Mouse (Mus musculus) bone marrow, adult 2 months (tissue): Measurements from ENCODE around the gene Ankrd13b. TPM values are rescaled to one million over a fixed set of nuclear protein-coding genes. Genes with fewer than 3 reads are reported as not detected.
A peak's percentile ranks its signal among the peaks of the same experiment; 100 is the strongest.

ENCODE experiments used
- H3K27ac ChIP-seq: fragments of 200-500 bp; 2 replicates; pipeline ENCODE4 v1.5.1; 2012; ENCODE audit warnings: low read depth, mild to moderate bottlenecking, control low read depth, inconsistent platforms, low read length; ENCODE audit not compliant: control insufficient read depth, poor library complexity, insufficient read depth
- H3K4me1 ChIP-seq: fragments of 200-500 bp; 2 replicates; pipeline ENCODE4 v1.6.1; 2011; ENCODE audit warnings: low read length; ENCODE audit not compliant: control insufficient read depth, insufficient read depth
- H3K4me3 ChIP-seq: fragments of 200-500 bp; replicated peaks from 2 replicates; pipeline ENCODE3; 2011; ENCODE audit warnings: mild to moderate bottlenecking, low read depth, low read length, control low read depth; ENCODE audit not compliant: control insufficient read depth
- CTCF ChIP-seq: fragments of 200-500 bp; IDR thresholded peaks from 2 replicates; pipeline ENCODE4 v1.5.1; 2011; ENCODE audit warnings: low read length, control low read depth; ENCODE audit not compliant: control insufficient read depth, insufficient read depth
- POLR2A ChIP-seq: fragments of 200-500 bp; IDR thresholded peaks from 2 replicates; pipeline ENCODE4 v1.6.1; 2011; ENCODE audit warnings: low read depth, mild to moderate bottlenecking, control low read depth, low read length, borderline replicate concordance; ENCODE audit not compliant: control insufficient read depth
- WGBS: fragments of 180-500 bp; shearing (Covaris S2); methylation state at CpG from one replicate; pipeline ENCODE4 v1.1.7; 2018; 5-methylcytosine and 5-hydroxymethylcytosine counted together
- polyA plus RNA-seq: library from polyadenylated mRNA; stranded (reverse); fragments of >200 nt; gene quantifications from 2 replicates; pipeline ENCODE4 v1.2.4, GENCODE M21; 2011; ENCODE audit warnings: low replicate concordance; ENCODE audit not compliant: missing spikeins, insufficient read depth, insufficient read length

The Ankrd13b gene
- polyA plus RNA-seq, 1 experiment = 5.7 TPM

DNA sequence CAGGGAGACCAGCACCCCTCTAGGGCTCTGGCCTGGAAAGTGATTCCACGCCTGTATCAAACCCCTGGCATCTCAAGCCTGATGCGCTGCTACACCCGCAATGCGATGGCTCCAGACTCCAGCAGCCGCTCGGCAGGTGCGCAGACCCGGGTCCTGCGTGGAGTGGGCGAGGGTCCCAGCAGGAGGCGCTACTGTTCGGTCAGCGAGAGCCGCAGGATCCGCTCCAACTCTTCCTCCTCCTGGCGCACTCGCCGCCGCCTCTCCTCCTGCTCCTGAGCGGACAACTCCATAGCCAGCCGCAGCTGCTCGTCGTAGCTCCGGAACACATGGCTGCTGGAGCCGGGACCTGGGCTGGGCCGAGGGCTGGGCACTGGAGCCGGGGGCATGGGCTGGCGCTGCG, 18.1 kb downstream of the Ankrd13b start:
- 95% methylated on average over 29 of the region's 29 CpGs for WGBS
- H3K27ac ChIP-seq = no peak overlapping the region
- TF ChIP-seq CTCF (no peak), POLR2A (no peak)
- no peaks in the 10 kb centered on the region for H3K4me1 ChIP-seq
- no peak overlapping the region for H3K4me3 ChIP-seq

DNA sequence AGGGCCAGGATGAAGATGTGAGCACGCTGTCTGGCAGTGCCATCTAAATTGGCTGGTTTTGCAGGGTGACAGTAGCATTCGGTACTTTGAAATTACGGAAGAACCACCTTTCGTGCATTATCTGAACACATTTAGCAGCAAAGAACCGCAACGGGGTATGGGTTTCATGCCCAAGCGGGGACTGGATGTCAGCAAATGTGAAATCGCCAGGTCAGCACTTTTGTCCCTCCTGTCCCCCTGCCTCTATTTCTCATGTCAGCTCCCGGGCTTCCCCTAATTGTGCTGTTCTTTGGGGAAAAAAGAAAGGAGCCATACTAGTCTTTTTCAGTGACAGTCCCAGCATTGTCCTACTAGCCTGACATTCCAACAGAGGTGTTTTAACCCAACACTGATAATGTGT, 21.1 kb downstream of the Ankrd13b start:
- TF ChIP-seq POLR2A (no peak), CTCF (no peak)
- Histone ChIP-seq H3K27ac (no peak overlapping the region), H3K4me3 (no peak overlapping the region), H3K4me1 (no peaks in the 10 kb centered on the region)
- WGBS = 83% methylated on average over 9 of the region's 9 CpGs

DNA sequence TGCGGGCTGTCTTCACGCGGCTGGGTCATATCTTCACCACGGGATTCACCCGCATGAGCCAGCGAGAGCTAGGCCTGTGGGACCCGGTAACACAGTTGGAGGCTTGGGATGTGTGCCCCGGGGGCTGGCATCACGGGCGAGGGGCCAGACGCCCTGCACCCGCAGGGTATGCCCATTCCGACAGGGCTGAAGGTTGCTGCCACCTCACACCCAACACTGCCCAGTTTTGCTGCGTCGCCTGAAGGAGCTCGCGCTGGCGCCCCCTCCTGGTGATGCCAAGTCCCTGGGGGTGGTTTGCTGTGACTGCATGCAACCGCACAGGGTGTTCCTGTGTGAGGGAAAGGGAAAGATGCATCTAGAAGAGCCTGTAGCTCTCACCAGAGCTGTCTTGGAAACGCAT, 21.7 kb downstream of the Ankrd13b start:
- Histone ChIP-seq H3K27ac (no peak overlapping the region), H3K4me1 (no peaks in the 10 kb centered on the region), H3K4me3 (no peak overlapping the region)
- WGBS = 8% methylated on average over 20 of the region's 20 CpGs
- TF ChIP-seq POLR2A = no peak
- peak; percentile 89 for TF ChIP-seq CTCF

DNA sequence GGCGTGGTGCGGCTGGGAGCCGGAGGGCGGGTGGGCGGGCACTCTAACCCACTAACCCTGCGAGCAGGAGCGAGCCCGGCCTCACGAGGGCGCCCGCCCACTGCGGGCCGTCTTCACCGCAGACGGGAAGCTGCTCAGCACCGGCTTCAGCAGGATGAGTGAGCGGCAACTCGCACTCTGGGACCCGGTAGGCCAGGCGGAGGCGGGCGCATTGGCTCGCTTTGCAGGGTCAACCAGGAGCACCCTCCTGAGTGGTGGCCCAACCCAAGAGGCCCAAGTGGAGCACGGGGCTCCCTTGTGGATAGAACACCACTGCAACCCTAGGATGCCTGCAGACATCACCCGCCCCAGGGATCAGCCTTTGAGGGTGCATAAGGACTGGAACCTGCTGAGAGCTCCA, 22.3 kb downstream of the Ankrd13b start:
- TF ChIP-seq CTCF = peak; percentile 64
- TF ChIP-seq POLR2A = no peak
- Histone ChIP-seq H3K4me3 (no peak overlapping the region), H3K4me1 (no peaks in the 10 kb centered on the region), H3K27ac (no peak overlapping the region)
- WGBS = 4% methylated on average over 25 of the region's 25 CpGs

DNA sequence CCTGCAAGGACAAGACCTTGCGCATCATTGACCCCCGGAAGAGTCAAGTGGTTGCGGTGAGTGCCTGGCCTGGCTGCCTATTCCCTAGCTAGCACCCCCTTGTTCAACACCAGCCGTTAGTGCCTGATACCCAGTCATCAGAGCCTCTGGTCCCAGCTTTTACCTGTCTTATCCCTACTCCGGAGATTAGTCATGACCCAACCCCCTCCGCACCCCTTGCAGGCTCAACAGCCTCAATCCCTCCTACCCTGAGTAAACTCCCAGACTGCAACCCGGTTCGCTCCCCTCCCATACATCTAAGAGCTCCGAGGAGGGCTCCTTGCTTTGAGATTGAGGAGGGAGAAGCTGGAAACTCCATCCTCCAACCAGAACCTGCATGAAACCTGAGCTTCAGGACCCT, 22.9 kb downstream of the Ankrd13b start:
- Histone ChIP-seq H3K27ac (no peak overlapping the region), H3K4me1 (no peaks in the 10 kb centered on the region), H3K4me3 (no peak overlapping the region)
- WGBS = 61% methylated on average over 9 of the region's 9 CpGs
- TF ChIP-seq POLR2A (no peak), CTCF (no peak)

DNA sequence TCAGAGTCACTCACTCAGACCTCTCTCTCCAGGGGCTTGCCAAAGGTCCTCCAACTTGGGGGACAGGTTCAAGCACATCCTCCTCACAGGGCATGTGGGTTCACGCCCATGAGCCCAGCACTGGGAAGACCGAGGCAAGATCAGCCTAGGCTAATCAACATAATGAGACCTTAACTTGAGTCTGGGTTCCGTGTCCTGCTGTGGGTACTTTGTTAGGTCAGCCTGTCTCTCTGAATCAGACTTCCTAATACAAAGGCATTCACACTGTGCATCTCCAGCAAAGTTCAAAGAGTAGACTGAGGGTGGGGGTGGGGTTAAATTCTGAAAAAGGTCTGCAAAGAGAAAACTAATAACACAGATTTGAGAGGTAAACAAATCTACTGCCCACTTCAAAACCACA, 24.4 kb downstream of the Ankrd13b start:
- no peaks in the 10 kb centered on the region for H3K4me1 ChIP-seq
- 66% methylated on average over 3 of the region's 3 CpGs for WGBS
- no peak overlapping the region for H3K4me3 ChIP-seq
- TF ChIP-seq CTCF (no peak), POLR2A (no peak)
- no peak overlapping the region for H3K27ac ChIP-seq

DNA sequence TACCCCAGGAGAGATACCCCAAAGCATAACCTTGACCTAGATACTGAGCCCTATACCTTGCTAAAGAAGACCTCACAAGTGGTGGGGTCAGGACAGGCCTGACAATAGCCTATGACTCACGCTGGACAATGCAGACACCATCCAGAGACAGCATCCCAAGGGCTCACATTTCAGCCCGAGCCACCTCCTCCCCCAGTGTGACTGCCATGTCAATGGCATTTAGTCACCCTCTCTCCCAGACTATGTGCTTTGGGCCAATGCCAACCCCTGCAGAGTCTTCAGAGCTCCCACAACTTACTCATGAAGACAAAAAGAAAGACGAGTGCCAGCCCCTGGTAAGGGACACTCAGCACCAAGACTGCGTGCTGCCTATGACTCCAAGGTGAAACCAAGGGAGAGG, 24.8 kb downstream of the Ankrd13b start:
- TF ChIP-seq CTCF (no peak), POLR2A (no peak)
- no peak overlapping the region for H3K4me3 ChIP-seq
- H3K27ac ChIP-seq = no peak overlapping the region
- 73% methylated on average over 4 of the region's 4 CpGs for WGBS
- H3K4me1 ChIP-seq = no peaks in the 10 kb centered on the region

DNA sequence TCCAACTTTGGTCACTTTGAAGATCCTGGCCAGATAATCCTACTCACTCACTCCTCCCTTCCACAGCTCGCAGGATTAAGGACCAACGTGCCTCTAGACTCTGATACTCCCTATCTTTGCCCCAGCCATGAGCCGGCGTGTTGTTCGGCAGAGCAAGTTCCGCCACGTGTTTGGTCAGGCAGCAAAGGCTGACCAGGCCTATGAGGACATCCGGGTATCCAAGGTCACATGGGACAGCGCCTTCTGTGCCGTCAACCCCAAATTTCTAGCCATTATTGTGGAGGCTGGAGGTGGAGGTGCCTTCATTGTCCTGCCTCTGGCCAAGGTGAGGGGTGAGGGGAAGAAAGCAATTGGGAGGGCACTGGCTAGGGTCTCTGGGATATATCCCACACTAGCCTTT, 25.7 kb downstream of the Ankrd13b start:
- 79% methylated on average over 10 of the region's 10 CpGs for WGBS

DNA sequence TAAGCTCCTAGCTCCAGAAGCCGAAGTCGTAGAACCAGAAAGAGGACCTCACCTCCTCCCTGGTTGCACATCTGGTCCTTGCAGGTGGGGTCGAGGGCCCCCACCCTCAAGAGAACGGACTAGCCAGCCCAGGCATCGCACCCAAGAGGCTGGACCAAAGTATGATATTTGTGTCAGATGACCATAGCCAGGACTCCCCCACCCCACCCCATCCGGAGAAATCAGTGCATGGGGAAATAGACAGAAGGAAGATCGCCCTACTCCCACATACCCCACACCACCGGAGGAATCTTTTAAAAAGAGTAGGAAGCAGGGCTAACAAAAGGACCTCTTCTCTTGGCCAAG, 26.4 kb downstream of the Ankrd13b start:
- no peak overlapping the region for H3K4me3 ChIP-seq
- no peaks in the 10 kb centered on the region for H3K4me1 ChIP-seq
- WGBS = 45% methylated on average over 8 of the region's 8 CpGs
- TF ChIP-seq CTCF (no peak), POLR2A (no peak)
- H3K27ac ChIP-seq = no peak overlapping the region

More for the DNA sequence above, 25.7 kb downstream of the Ankrd13b start:
- TF ChIP-seq CTCF = no peak
- no peak for TF ChIP-seq POLR2A
- H3K4me3 ChIP-seq = no peak overlapping the region
- H3K4me1 ChIP-seq = no peaks in the 10 kb centered on the region
- no peak overlapping the region for H3K27ac ChIP-seq
